Mouse (Mus musculus) stomach, postnatal 0 days (tissue): ENCODE data around the gene Slc47a2.
"Not testable (repeated sequence)": the region's sequence is repeated elsewhere in the genome, so short reads cannot be mapped to it uniquely, and the experiment has no call there.

ENCODE experiments used
- CTCF ChIP-seq: IDR thresholded peaks from 2 replicates; pipeline ENCODE4 v1.5.1; 2016; ENCODE audit warnings: antibody characterized with exemption, low read depth, mild to moderate bottlenecking, moderate library complexity
- EP300 ChIP-seq: optimal IDR thresholded peaks from 2 replicates; pipeline ENCODE3; 2016; ENCODE audit warnings: antibody characterized with exemption

GRCm38 (mm10) chr11:61304535-61304934 lies 38.1 kb downstream of the Slc47a2 start:
- not testable (repeated sequence) for TF ChIP-seq CTCF, EP300
